Mouse (Mus musculus): ENCODE results near the gene Cables2. TPM values are rescaled to one million over a fixed set of nuclear protein-coding genes. Genes with fewer than 3 reads are reported as not detected.

Gene Cables2
- polyA plus RNA-seq, 1 experiment from 2014 or later, result 29.6 TPM

DNA sequence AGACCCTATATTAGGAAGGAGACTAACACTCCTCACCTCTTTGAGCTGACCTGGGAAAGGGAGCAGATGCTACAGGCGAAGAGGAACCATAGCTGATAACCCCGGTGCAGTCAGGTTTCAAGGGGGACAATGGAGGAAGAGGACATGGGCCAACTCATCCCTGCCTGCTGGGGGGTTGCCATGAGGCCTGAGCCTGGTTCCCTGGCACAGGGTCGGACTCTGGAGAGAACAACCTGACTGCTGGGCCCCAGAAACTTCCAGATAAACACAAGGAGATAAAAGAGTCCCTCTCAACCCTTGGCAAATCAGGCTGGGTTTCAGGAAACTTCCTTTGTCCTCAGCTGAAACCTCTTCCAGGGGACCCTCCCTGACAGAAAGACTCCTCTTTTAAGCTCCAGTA lies 55.1 kb downstream of the Cables2 start:
- no peak overlapping the region for H3K4me2 ChIP-seq
- peaks cover 33% of the 10 kb centered on the region for H3K4me1 ChIP-seq (replicated peaks)
- no peak overlapping the region for H3K9ac ChIP-seq
- no peaks in the 10 kb centered on the region for H3K36me3 ChIP-seq
- no peak for ATAC-seq (ENCODE audit: low FRiP score, low read depth)
- 75% methylated on average over 3 of the region's 3 CpGs for WGBS
- 0 out of 2 replicates have a peak, but pooled peaks cover 6% of the 10 kb centered on the region for H3K27me3 ChIP-seq
- no peaks in the 10 kb centered on the region for H3K9me3 ChIP-seq
- H3K4me3 ChIP-seq, result no peak overlapping the region
- H3K27ac ChIP-seq (replicated peaks), result no peak overlapping the region

GRCm38 (mm10) chr2:180217587-180217986 lies 55.7 kb downstream of the Cables2 start:
- Histone ChIP-seq H3K4me1 (replicated peaks) (peaks cover 33% of the 10 kb centered on the region), H3K4me3 (no peak overlapping the region), H3K36me3 (no peaks in the 10 kb centered on the region), H3K27ac (replicated peaks) (no peak overlapping the region), H3K27me3 (no peaks in the 10 kb centered on the region), H3K9ac (no peak overlapping the region), H3K9me3 (no peaks in the 10 kb centered on the region), H3K4me2 (no peak overlapping the region)
- ATAC-seq (ENCODE audit: low FRiP score, low read depth), result no peak
- 91% methylated on average over 8 of the region's 8 CpGs for WGBS

GRCm38 (mm10) chr2:180216921-180217320 lies 56.4 kb downstream of the Cables2 start:
- Histone ChIP-seq H3K4me1 (replicated peaks) (peaks cover 29% of the 10 kb centered on the region), H3K4me3 (no peak overlapping the region), H3K4me2 (no peak overlapping the region), H3K27ac (replicated peaks) (no peak overlapping the region), H3K9me3 (no peaks in the 10 kb centered on the region), H3K36me3 (no peaks in the 10 kb centered on the region), H3K27me3 (no peaks in the 10 kb centered on the region), H3K9ac (no peak overlapping the region)
- ATAC-seq (ENCODE audit: low FRiP score, low read depth), result no peak
- WGBS, result 63% methylated on average over 5 of the region's 5 CpGs

DNA sequence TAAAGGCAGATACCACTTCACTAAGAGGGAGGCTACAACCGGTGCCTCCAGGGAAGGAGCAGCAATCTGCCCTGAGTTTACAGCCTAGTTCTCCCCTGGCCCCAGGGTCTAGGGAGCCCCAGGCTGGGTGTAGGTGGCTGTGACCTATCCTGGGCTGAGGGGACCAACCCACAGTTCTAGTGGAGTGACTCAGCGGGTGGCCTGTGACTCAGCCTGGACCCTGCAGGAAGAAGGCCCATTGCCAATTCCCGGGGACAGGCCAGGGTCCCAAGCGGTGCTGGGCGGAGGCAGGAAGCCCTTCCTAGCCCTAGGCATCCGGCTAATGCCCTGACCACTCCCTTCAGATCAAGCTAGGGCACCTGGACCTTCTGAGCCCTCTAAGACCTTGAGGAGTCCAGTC lies 57.3 kb downstream of the Cables2 start:
- WGBS, result 77% methylated on average over 6 of the region's 6 CpGs
- no peak for ATAC-seq (ENCODE audit: low FRiP score, low read depth)
- H3K27ac ChIP-seq (replicated peaks), result no peak overlapping the region

GRCm38 (mm10) chr2:180215011-180215461 lies 58.3 kb downstream of the Cables2 start:
- Histone ChIP-seq H3K4me2 (no peak overlapping the region), H3K4me3 (no peak overlapping the region), H3K36me3 (no peaks in the 10 kb centered on the region), H3K27me3 (no peaks in the 10 kb centered on the region), H3K9me3 (no peaks in the 10 kb centered on the region), H3K9ac (no peak overlapping the region), H3K4me1 (replicated peaks) (peaks cover 29% of the 10 kb centered on the region), H3K27ac (replicated peaks) (no peak overlapping the region)
- WGBS, result 74% methylated on average over 8 of the region's 8 CpGs
- no peak for ATAC-seq (ENCODE audit: low FRiP score, low read depth)

More for the DNA sequence above, 57.3 kb downstream of the Cables2 start:
- Histone ChIP-seq H3K4me1 (replicated peaks) (peaks cover 29% of the 10 kb centered on the region), H3K36me3 (no peaks in the 10 kb centered on the region), H3K4me2 (no peak overlapping the region), H3K9me3 (no peaks in the 10 kb centered on the region), H3K4me3 (no peak overlapping the region), H3K27me3 (no peaks in the 10 kb centered on the region), H3K9ac (no peak overlapping the region)

- no peaks in the 10 kb centered on the region for H3K36me3 ChIP-seq
- no peaks in the 10 kb centered on the region for H3K27me3 ChIP-seq
- H3K27ac ChIP-seq (replicated peaks), result no peak overlapping the region
- WGBS, result 63% methylated on average over 4 of the region's 4 CpGs
- H3K4me2 ChIP-seq, result no peak overlapping the region
- no peak overlapping the region for H3K4me3 ChIP-seq
- no peaks in the 10 kb centered on the region for H3K9me3 ChIP-seq
- no peak for ATAC-seq (ENCODE audit: low FRiP score, low read depth)
- H3K4me1 ChIP-seq (replicated peaks), result peaks cover 29% of the 10 kb centered on the region
- no peak overlapping the region for H3K9ac ChIP-seq
Measured at GRCm38 (mm10) chr2:180214352-180214978, 58.8 kb downstream of the Cables2 start.

DNA sequence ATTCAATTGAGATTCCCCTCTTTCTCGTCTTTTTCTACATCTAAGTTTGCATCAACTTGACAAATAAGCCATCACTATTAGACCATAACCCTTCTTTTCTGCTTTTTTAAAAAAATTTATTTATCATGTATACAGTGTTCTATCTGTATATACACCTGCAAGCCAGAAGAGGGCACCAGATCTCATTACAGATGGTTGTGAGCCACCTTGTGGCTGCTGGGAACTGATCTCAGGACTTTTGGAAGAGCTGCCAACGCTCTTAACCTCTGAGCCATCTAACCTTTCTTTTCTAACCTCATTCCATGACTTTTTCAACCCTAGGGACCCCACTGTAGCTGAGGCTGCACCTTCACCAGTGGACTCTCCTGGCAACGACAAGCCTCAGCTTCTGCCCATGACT lies 61.0 kb downstream of the Cables2 start:
- Histone ChIP-seq H3K27ac (replicated peaks) (no peak overlapping the region), H3K4me3 (no peak overlapping the region), H3K9ac (no peak overlapping the region), H3K9me3 (no peaks in the 10 kb centered on the region), H3K4me2 (no peak overlapping the region), H3K4me1 (replicated peaks) (peaks cover 14% of the 10 kb centered on the region), H3K36me3 (no peaks in the 10 kb centered on the region), H3K27me3 (no peaks in the 10 kb centered on the region)
- ATAC-seq (ENCODE audit: low FRiP score, low read depth), result no peak
- WGBS, result 91% methylated on average over 3 of the region's 3 CpGs

GRCm38 (mm10) chr2:180208976-180209375 lies 64.3 kb downstream of the Cables2 start:
- Histone ChIP-seq H3K36me3 (no peaks in the 10 kb centered on the region), H3K4me1 (replicated peaks) (peaks cover 22% of the 10 kb centered on the region), H3K27me3 (no peaks in the 10 kb centered on the region), H3K4me3 (no peak overlapping the region), H3K9ac (no peak overlapping the region), H3K27ac (replicated peaks) (no peak overlapping the region), H3K4me2 (no peak overlapping the region), H3K9me3 (no peaks in the 10 kb centered on the region)
- no peak for ATAC-seq (ENCODE audit: low FRiP score, low read depth)
- WGBS, result 81% methylated on average over 1 of the region's 1 CpGs

Small RNA genes within 50 kb of the gene (microRNA-seq; reads per million reads assigned to microRNA genes)
- gene Mir3091, result not detected

Other genes with a start within 250 kb of the Cables2 start
- 18.8 and 20.5 TPM in 2 replicates for gene Lsm14b, start 248.5 kb downstream of the Cables2 start, polyA plus RNA-seq (2015; fragmentation: Nextera tagmentation; extraction: Ambion mirVana)
- 541 and 546 TPM in 2 replicates for gene Psma7, start 231.1 kb downstream of the Cables2 start, polyA plus RNA-seq (2015; fragmentation: Nextera tagmentation; extraction: Ambion mirVana)
- gene Ss18l1, start 231.0 kb downstream of the Cables2 start, polyA plus RNA-seq (2015; fragmentation: Nextera tagmentation; extraction: Ambion mirVana), result 51.5 and 58.7 TPM in 2 replicates
- 30.3 and 34.8 TPM in 2 replicates for gene Mtg2, start 202.9 kb downstream of the Cables2 start, polyA plus RNA-seq (2015; fragmentation: Nextera tagmentation; extraction: Ambion mirVana)
- 2.0 and 2.6 TPM in 2 replicates for gene Hrh3, start 169.0 kb downstream of the Cables2 start, polyA plus RNA-seq (2015; fragmentation: Nextera tagmentation; extraction: Ambion mirVana)
- gene Osbpl2, start 154.2 kb downstream of the Cables2 start, polyA plus RNA-seq (2015; fragmentation: Nextera tagmentation; extraction: Ambion mirVana), result 71.0 and 72.7 TPM in 2 replicates
- gene Adrm1, start 102.0 kb downstream of the Cables2 start, polyA plus RNA-seq (2015; fragmentation: Nextera tagmentation; extraction: Ambion mirVana), result 189 and 207 TPM in 2 replicates
- gene Lama5, start 47.6 kb downstream of the Cables2 start, polyA plus RNA-seq (2015; fragmentation: Nextera tagmentation; extraction: Ambion mirVana), result 2.5 and 3.5 TPM in 2 replicates
- 337 and 391 TPM in 2 replicates for gene Rps21, start 16.1 kb downstream of the Cables2 start, polyA plus RNA-seq (2015; fragmentation: Nextera tagmentation; extraction: Ambion mirVana)
- not detected in 2 replicates for gene Rbbp8nl, start 16.4 kb upstream of the Cables2 start, polyA plus RNA-seq (2015; fragmentation: Nextera tagmentation; extraction: Ambion mirVana)
- not detected in 2 replicates for gene Gata5, start 61.2 kb upstream of the Cables2 start, polyA plus RNA-seq (2015; fragmentation: Nextera tagmentation; extraction: Ambion mirVana)
- gene Slco4a1, start 182.7 kb upstream of the Cables2 start, polyA plus RNA-seq (2015; fragmentation: Nextera tagmentation; extraction: Ambion mirVana), result 1.9 and 2.2 TPM in 2 replicates
- gene Ntsr1, start 226.5 kb upstream of the Cables2 start, polyA plus RNA-seq (2015; fragmentation: Nextera tagmentation; extraction: Ambion mirVana), result 2.7 and 2.8 TPM in 2 replicates